Mouse (Mus musculus): ENCODE data around the gene Fmo5.

Fmo5 gene

GRCm38 (mm10) chr3:97628391-97629001, at the start of gene Fmo5:
Gene Fmo5 (plus strand): TSS chr3:97628804.
- no peak for DNase-seq (ENCODE audit: low spot score in 2 of 2)

- peak; percentile 79 to 93 for DNase-seq (ENCODE audit: low spot score in 2 of 2)
Observed at GRCm38 (mm10) chr3:97585383-97586160, 43.0 kb upstream of the Fmo5 start.

- no peak for DNase-seq (ENCODE audit: low spot score in 2 of 2)
Observed at GRCm38 (mm10) chr3:97587656-97588055, 40.9 kb upstream of the Fmo5 start.

GRCm38 (mm10) chr3:97590699-97591098, 37.9 kb upstream of the Fmo5 start:
- DNase-seq (ENCODE audit: low spot score in 2 of 2): no peak

GRCm38 (mm10) chr3:97593089-97593488, 35.5 kb upstream of the Fmo5 start:
- no peak for DNase-seq (ENCODE audit: low spot score in 2 of 2)

- no peak for DNase-seq (ENCODE audit: low spot score in 2 of 2)
Observed at GRCm38 (mm10) chr3:97594140-97594539, 34.5 kb upstream of the Fmo5 start.

GRCm38 (mm10) chr3:97595066-97595465, 33.5 kb upstream of the Fmo5 start:
- no peak for DNase-seq (ENCODE audit: low spot score in 2 of 2)

- DNase-seq (ENCODE audit: low spot score in 2 of 2): no peak
Observed at GRCm38 (mm10) chr3:97596796-97597195, 31.8 kb upstream of the Fmo5 start.

GRCm38 (mm10) chr3:97600050-97600832, 28.4 kb upstream of the Fmo5 start:
- DNase-seq (ENCODE audit: low spot score in 2 of 2): no peak

GRCm38 (mm10) chr3:97609201-97609844, 19.3 kb upstream of the Fmo5 start:
- no peak for DNase-seq (ENCODE audit: low spot score in 2 of 2)

- DNase-seq (ENCODE audit: low spot score in 2 of 2): peak; percentile 91 to 93
Observed at GRCm38 (mm10) chr3:97609845-97610410, 18.7 kb upstream of the Fmo5 start, which contains the start of gene Chd1l. Gene Chd1l (minus strand): TSS chr3:97610203.

- DNase-seq (ENCODE audit: low spot score in 2 of 2): no peak
Observed at GRCm38 (mm10) chr3:97611021-97611420, 17.6 kb upstream of the Fmo5 start.

- DNase-seq (ENCODE audit: low spot score in 2 of 2): no peak
Observed at GRCm38 (mm10) chr3:97615154-97615553, 13.4 kb upstream of the Fmo5 start.

GRCm38 (mm10) chr3:97615933-97616332, 12.7 kb upstream of the Fmo5 start:
- no peak for DNase-seq (ENCODE audit: low spot score in 2 of 2)

GRCm38 (mm10) chr3:97617091-97617825, 11.3 kb upstream of the Fmo5 start:
- DNase-seq (ENCODE audit: low spot score in 2 of 2): no peak

GRCm38 (mm10) chr3:97617899-97618298, 10.7 kb upstream of the Fmo5 start:
- DNase-seq (ENCODE audit: low spot score in 2 of 2): no peak

- DNase-seq (ENCODE audit: low spot score in 2 of 2): no peak
Observed at GRCm38 (mm10) chr3:97620657-97621056, 7.9 kb upstream of the Fmo5 start.

- no peak for DNase-seq (ENCODE audit: low spot score in 2 of 2)
Observed at GRCm38 (mm10) chr3:97624611-97625010, 4.0 kb upstream of the Fmo5 start.

- no peak for DNase-seq (ENCODE audit: low spot score in 2 of 2)
Observed at GRCm38 (mm10) chr3:97627893-97628292, 711 bp upstream of the Fmo5 start.

GRCm38 (mm10) chr3:97629941-97630340, 1.3 kb downstream of the Fmo5 start:
- DNase-seq (ENCODE audit: low spot score in 2 of 2): no peak

- DNase-seq (ENCODE audit: low spot score in 2 of 2): no peak
Observed at GRCm38 (mm10) chr3:97630746-97631145, 2.1 kb downstream of the Fmo5 start.

Data from frontal cortex, postnatal 36 days (tissue).